Mouse (Mus musculus): ENCODE results near the gene Plxnb2. TPM values are rescaled to one million over a fixed set of nuclear protein-coding genes. Genes with fewer than 3 reads are reported as not detected.

The Plxnb2 gene
- polyA plus RNA-seq, 1 experiment, result 206 TPM

- no peaks in the 10 kb centered on the region for H3K27me3 ChIP-seq (ENCODE audit: control insufficient read depth, insufficient read depth, insufficient read length)
- H3K4me3 ChIP-seq (ENCODE audit: insufficient read depth, poor library complexity, severe bottlenecking), result no peak overlapping the region
- TF ChIP-seq MYOD1 (IDR thresholded peaks at IDR 0.05; ENCODE audit: control insufficient read depth, insufficient read length, low read depth) (no peak), MAX (IDR thresholded peaks at IDR 0.05) (no peak), USF1 (IDR thresholded peaks at IDR 0.05; ENCODE audit: low read depth) (no peak), FOSL1 (IDR thresholded peaks at IDR 0.05; ENCODE audit: insufficient read depth, low read length, poor library complexity, severe bottlenecking) (no peak)
Observed at GRCm38 (mm10) chr15:89182842-89183241, 2.3 kb upstream of the Plxnb2 start.

DNA sequence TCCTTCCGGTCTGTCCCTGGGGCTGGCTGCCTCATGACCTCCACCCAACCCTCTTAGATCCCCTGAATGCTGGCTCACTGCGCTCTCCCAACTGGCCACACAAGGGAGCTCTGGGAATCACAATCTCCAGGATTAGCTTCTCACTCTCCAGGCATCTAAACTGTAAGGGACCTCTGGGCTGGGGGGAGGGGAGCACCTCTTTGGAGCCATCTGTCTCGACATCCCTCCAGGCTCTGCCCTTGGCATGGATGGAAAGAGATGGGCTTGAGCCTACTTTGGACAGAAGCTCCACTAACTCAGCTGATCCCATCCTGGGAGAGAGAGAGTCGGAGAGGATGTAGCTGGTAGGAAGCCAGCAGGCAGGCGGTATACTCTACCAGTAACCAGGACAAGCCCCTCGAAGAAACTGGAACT lies 1.7 kb upstream of the Plxnb2 start:
- H3K27me3 ChIP-seq (ENCODE audit: control insufficient read depth, insufficient read depth, insufficient read length), result no peaks in the 10 kb centered on the region
- H3ac ChIP-seq (ENCODE audit: control insufficient read depth, insufficient read length, low read depth), result no peak overlapping the region
- peaks cover 2% of the 10 kb centered on the region for H3K36me3 ChIP-seq (ENCODE audit: control insufficient read depth, insufficient read depth)
- peaks cover 23% of the 10 kb centered on the region for H3K79me3 ChIP-seq (ENCODE audit: low read depth)
- no peak overlapping the region for H3K4me3 ChIP-seq (ENCODE audit: insufficient read depth, poor library complexity, severe bottlenecking)
- TF ChIP-seq MYOG (IDR thresholded peaks at IDR 0.05; ENCODE audit: control insufficient read depth, extremely low read depth, insufficient read length) (no peak), FOSL1 (IDR thresholded peaks at IDR 0.05; ENCODE audit: insufficient read depth, low read length, poor library complexity, severe bottlenecking) (no peak), CTCF (IDR thresholded peaks at IDR 0.05; ENCODE audit: control insufficient read depth, insufficient read depth, insufficient read length) (peak; percentile 36), USF1 (IDR thresholded peaks at IDR 0.05; ENCODE audit: low read depth) (no peak), MAX (IDR thresholded peaks at IDR 0.05) (no peak)
- peaks cover 33% of the 10 kb centered on the region for H3K79me2 ChIP-seq (ENCODE audit: control insufficient read depth, insufficient read depth)

More at GRCm38 (mm10) chr15:89182842-89183241, 2.3 kb upstream of the Plxnb2 start:
- peaks cover 20% of the 10 kb centered on the region for H3K79me3 ChIP-seq (ENCODE audit: low read depth)
- H3K36me3 ChIP-seq (ENCODE audit: control insufficient read depth, insufficient read depth), result no peaks in the 10 kb centered on the region
- H3K79me2 ChIP-seq (ENCODE audit: control insufficient read depth, insufficient read depth), result peaks cover 28% of the 10 kb centered on the region
- no peak overlapping the region for H3ac ChIP-seq (ENCODE audit: control insufficient read depth, insufficient read length, low read depth)

DNA sequence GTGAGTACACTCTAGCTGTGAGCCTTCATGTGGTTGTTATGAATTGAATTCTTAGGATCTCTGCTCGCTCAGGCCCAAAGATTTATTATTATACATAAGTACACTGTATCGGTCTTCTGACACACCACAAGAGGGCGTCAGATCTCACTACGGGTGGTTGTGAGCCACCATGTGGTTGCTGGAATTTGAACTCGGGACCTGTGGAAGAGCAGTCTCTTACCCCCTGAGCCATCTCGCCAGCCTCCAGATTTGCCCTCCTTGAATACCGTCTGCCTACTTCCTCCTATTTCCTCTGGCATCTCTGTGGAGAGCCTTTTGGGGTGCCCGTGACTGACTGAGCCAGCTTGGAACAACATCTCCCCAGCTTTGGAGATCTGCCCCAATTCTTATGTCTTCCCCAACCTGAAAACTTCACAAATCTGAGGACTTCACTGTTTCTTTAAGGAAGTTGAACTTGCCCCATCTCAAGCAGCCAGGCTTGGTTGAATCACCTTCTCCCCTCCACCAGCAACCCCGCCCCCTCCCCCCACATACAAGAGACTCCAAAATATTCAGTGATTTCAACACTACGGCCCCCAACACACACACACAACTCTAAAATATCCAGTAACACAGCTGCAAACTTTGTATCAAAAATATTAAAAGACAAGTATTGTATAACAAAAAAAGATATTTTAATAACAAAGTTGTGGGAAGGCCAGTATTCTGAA lies 1.1 kb upstream of the Plxnb2 start:
- Histone ChIP-seq H3K36me3 (ENCODE audit: control insufficient read depth, insufficient read depth) (peaks cover 8% of the 10 kb centered on the region), H3K27me3 (ENCODE audit: control insufficient read depth, insufficient read depth, insufficient read length) (no peaks in the 10 kb centered on the region), H3K79me3 (ENCODE audit: low read depth) (peaks cover 30% of the 10 kb centered on the region), H3K79me2 (ENCODE audit: control insufficient read depth, insufficient read depth) (peaks cover 39% of the 10 kb centered on the region), H3K4me3 (ENCODE audit: insufficient read depth, poor library complexity, severe bottlenecking) (peak overlapping the region; percentile 95), H3ac (ENCODE audit: control insufficient read depth, insufficient read length, low read depth) (no peak overlapping the region)
- no peak for TF ChIP-seq USF1 (IDR thresholded peaks at IDR 0.05; ENCODE audit: low read depth)
- no peak for TF ChIP-seq MYOG (IDR thresholded peaks at IDR 0.05; ENCODE audit: control insufficient read depth, extremely low read depth, insufficient read length)

DNA sequence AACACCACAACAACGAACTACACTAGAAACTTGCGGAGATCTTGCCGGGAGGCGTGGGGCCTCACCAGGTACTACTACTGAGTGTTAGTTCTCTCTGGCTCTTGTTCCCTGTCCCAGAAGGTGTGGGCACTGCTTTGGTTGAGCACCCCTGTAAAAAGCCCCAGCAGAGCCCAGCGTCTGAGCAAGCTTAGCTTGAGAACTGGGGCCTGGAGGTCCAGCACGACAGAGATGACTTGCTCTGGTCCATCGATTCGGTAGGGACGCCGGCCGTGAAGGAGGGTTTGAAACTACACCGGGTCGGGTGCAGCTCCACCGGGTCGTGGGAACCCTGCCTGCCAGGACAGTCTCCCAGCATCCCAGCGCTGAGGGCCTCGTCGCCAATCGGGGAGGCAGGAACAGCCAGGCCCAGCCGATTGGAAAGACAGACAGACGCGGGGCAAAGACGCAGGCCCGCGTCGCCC lies 477 bp downstream of the Plxnb2 start:
- no peaks in the 10 kb centered on the region for H3K27me3 ChIP-seq (ENCODE audit: control insufficient read depth, insufficient read depth, insufficient read length)
- H3ac ChIP-seq (ENCODE audit: control insufficient read depth, insufficient read length, low read depth), result peak overlapping the region; percentile 63
- peaks cover 55% of the 10 kb centered on the region for H3K79me2 ChIP-seq (ENCODE audit: control insufficient read depth, insufficient read depth)
- peaks cover 46% of the 10 kb centered on the region for H3K79me3 ChIP-seq (ENCODE audit: low read depth)
- peaks cover 19% of the 10 kb centered on the region for H3K36me3 ChIP-seq (ENCODE audit: control insufficient read depth, insufficient read depth)
- H3K4me3 ChIP-seq (ENCODE audit: insufficient read depth, poor library complexity, severe bottlenecking), result peak overlapping the region; percentile 95
- no peak for TF ChIP-seq CTCF (IDR thresholded peaks at IDR 0.05; ENCODE audit: control insufficient read depth, insufficient read depth, insufficient read length)
- no peak for TF ChIP-seq FOSL1 (IDR thresholded peaks at IDR 0.05; ENCODE audit: insufficient read depth, low read length, poor library complexity, severe bottlenecking)
- TF ChIP-seq MYOD1 (IDR thresholded peaks at IDR 0.05; ENCODE audit: control insufficient read depth, insufficient read length, low read depth), result no peak
- no peak for TF ChIP-seq MYOG (IDR thresholded peaks at IDR 0.05; ENCODE audit: control insufficient read depth, extremely low read depth, insufficient read length)
- TF ChIP-seq MAX (IDR thresholded peaks at IDR 0.05), result no peak
- no peak for TF ChIP-seq CEBPB (IDR thresholded peaks at IDR 0.05; ENCODE audit: low read depth)
- no peak for TF ChIP-seq USF1 (IDR thresholded peaks at IDR 0.05; ENCODE audit: low read depth)

GRCm38 (mm10) chr15:89179630-89179964 lies 991 bp downstream of the Plxnb2 start:
- H3K79me2 ChIP-seq (ENCODE audit: control insufficient read depth, insufficient read depth), result peaks cover 60% of the 10 kb centered on the region
- H3K36me3 ChIP-seq (ENCODE audit: control insufficient read depth, insufficient read depth), result peaks cover 21% of the 10 kb centered on the region
- peaks cover 51% of the 10 kb centered on the region for H3K79me3 ChIP-seq (ENCODE audit: low read depth)
- peak overlapping the region; percentile 63 for H3ac ChIP-seq (ENCODE audit: control insufficient read depth, insufficient read length, low read depth)
- TF ChIP-seq FOSL1 (IDR thresholded peaks at IDR 0.05; ENCODE audit: insufficient read depth, low read length, poor library complexity, severe bottlenecking) (no peak), MYOG (IDR thresholded peaks at IDR 0.05; ENCODE audit: control insufficient read depth, extremely low read depth, insufficient read length) (no peak)
- H3K27me3 ChIP-seq (ENCODE audit: control insufficient read depth, insufficient read depth, insufficient read length), result no peaks in the 10 kb centered on the region
- peak overlapping the region; percentile 95 for H3K4me3 ChIP-seq (ENCODE audit: insufficient read depth, poor library complexity, severe bottlenecking)

DNA sequence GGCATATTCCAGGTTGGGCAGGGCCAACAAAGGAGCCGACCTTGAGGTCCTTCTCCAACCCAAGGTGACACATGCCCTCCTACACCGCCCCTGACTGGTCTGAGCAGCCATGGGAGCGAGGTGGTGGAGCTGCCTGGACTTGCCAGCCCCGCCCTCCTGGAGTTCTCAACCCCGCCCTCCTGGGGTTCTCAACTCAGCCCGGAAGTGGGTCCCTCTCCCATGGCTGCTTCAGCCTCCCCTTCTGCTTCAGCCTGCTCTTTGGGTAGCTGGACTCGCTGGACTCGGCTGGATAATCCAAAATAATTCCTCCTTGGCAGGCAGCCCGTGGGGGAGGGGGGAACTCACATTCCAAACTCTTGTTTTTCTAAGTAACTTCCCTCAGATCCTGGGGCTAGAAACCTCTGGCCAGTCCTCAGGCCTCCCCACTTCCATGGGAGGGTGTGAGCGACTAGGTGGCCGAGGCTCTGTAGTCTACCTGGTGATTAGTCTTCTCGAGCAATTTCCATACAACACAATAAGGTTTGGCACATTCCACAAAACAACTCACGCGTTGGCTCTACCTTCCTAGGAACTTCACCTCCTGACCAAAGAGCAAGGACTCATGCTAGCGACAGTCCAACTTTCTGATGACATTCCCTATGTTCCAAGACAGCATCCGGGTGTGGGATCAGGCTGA lies 1.5 kb downstream of the Plxnb2 start:
- Histone ChIP-seq H3K79me2 (ENCODE audit: control insufficient read depth, insufficient read depth) (peaks cover 65% of the 10 kb centered on the region), H3ac (ENCODE audit: control insufficient read depth, insufficient read length, low read depth) (peak overlapping the region; percentile 63), H3K79me3 (ENCODE audit: low read depth) (peaks cover 56% of the 10 kb centered on the region), H3K27me3 (ENCODE audit: control insufficient read depth, insufficient read depth, insufficient read length) (no peaks in the 10 kb centered on the region), H3K36me3 (ENCODE audit: control insufficient read depth, insufficient read depth) (peaks cover 26% of the 10 kb centered on the region), H3K4me3 (ENCODE audit: insufficient read depth, poor library complexity, severe bottlenecking) (peak overlapping the region; percentile 95)
- TF ChIP-seq MYOG (IDR thresholded peaks at IDR 0.05; ENCODE audit: control insufficient read depth, extremely low read depth, insufficient read length) (no peak), MAX (IDR thresholded peaks at IDR 0.05) (peak; percentile 59), MYOD1 (IDR thresholded peaks at IDR 0.05; ENCODE audit: control insufficient read depth, insufficient read length, low read depth) (no peak), USF1 (IDR thresholded peaks at IDR 0.05; ENCODE audit: low read depth) (no peak), FOSL1 (IDR thresholded peaks at IDR 0.05; ENCODE audit: insufficient read depth, low read length, poor library complexity, severe bottlenecking) (no peak), CEBPB (IDR thresholded peaks at IDR 0.05; ENCODE audit: low read depth) (no peak), CTCF (IDR thresholded peaks at IDR 0.05; ENCODE audit: control insufficient read depth, insufficient read depth, insufficient read length) (no peak)
